Mouse (Mus musculus): ENCODE data around the gene Actrt3.
"Not testable (repeated sequence)": the region's sequence is repeated elsewhere in the genome, so short reads cannot be mapped to it uniquely, and the experiment has no call there.

The Actrt3 gene

DNA sequence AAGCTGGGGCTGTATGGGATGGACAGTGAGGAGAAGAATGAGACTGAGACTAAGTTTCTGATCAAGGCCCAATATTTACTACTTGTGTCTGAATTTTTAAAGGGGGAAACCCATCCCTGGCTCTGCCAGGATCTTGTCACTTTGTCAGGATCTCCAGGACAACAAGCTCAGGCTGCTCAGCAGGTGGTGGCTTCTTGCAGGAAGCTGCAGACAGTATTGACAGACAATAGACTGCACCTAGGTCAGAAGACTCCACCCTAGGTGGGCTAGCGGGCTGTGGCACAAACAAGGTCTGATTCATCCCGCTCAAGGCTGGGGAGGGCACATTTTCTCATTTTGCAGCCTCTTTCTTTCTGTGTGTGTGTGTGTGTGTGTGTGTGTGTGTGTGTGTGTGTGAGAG is 26.2 kb downstream of the Actrt3 start:
- DNase-seq (ENCODE audit: low read depth): no peak

DNA sequence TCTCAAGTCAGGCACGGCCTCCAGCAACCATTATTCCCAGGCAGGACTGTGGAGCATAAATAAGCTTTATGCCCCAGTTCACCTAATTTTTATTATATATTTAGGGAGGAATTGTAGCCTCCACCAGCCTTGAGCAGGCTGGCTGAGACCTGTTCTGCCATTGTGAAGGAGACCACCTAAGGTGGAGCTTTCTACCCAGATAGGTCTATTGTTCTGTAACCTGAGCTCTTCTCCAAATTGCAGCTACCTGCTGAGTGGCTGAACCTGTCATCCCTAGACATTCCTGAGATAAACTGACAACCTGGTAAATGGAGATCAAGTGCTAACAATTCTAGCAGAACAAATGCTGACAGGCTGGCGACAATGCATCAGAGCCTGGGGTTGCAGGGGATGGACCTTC is 33.4 kb downstream of the Actrt3 start:
- not testable (repeated sequence) for DNase-seq (ENCODE audit: low read depth)

DNA sequence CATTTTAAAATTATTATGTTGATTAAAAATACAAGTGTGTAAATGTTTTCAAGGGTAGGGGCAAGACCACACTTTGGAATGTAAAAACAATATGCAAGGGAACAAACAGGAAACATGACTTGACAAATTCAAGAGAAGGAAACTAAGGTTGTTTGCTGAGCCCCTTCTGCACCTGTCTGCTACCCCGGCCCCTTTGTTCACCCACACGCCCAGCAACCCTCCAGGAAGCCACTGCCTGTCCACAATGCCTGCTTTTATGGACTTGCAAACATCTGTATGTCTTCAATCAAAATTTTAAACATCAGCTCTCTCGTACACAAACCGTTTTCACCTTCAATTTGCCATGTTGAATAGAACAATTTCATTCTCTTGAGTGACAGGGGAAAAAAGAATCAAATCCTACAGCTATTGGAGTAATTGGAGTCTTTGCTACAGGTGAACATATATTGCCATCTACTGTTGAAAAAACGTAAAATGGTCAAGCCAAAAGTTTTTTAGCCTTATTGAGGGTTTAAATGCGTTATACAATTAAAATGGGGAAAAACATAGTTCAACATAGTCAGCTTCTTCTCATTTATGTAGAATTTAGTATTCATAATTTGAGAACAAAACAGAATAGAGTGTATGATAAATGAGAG is 38.9 kb downstream of the Actrt3 start:
- no peak for DNase-seq (ENCODE audit: low read depth)

DNA sequence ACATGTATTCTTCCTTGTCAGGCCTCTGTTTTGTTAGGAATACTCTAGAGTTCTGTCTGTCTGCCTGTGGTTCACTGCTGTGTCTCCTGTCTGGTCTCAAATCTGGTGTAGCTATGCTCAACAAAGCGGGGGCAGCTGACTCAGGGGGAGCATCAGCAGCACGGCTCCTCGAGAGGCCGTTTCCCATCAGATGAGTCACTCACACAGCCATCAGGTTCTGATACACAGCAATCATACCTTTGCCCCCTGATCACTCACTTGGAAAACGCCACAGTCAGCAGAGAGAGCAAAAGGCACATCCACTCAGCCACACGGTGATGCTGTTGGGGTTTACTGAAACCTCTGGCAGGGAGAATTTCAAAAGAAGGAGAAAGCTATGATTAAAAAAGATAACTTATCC is 46.0 kb downstream of the Actrt3 start:
- DNase-seq (ENCODE audit: low read depth): no peak

DNA sequence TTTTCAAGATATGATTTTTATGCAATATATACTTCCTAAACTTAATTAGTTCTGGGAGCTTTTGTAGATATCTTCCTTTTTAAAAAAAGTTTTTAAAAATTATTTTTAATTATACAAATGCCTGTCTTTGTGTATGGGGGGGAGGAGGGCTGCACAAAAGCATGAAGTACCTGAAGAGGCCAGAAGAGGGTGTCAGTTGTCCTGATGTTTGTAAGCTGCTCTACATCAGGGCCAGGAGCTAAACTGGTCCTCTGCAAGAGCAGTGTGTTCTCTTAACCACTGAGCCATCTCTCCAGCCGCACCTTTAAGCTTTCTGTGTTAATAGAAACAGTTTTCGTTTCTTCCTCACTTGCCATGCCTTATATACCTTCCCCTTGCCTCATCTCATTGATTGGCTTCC is 49.5 kb downstream of the Actrt3 start:
- DNase-seq (ENCODE audit: low read depth): no peak

DNA sequence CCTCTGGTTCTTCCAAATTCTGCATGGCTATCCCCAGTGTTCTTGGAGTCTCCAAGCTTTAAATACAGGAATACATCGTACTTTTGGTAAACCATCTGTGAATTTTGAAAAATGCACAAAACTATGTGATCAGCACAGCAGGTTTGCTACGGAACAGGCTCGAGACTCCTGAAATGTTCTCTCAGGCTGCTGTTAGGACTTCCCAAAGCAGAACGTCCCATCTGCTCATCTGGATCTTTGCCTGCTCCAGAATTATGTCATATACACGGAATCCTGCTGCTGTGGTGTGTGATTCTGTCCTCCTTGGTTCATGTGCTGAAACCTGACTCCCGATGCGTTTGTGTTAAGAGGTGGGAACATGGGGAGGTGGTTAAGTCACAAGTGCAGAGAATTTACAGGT is 50.8 kb downstream of the Actrt3 start:
- DNase-seq (ENCODE audit: low read depth): no peak

DNA sequence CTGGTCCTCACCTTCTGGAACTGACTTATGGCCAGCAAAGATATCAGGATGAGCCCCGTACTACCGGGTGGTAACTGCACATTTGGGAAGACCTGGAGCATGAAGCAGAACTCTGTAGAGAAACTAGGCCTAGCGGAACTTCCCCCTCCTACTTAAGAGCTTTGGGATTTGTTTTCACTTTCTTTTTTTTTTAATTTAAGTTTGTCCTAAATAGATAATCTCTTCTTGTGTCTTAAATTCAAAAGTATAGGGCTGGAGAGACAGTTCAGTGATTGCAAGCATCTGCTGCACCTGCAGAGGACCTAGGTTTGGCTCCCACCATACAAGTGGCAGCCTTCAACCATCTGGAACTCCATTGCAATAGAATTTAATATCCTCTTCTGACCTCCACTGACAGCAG is 51.8 kb downstream of the Actrt3 start, which contains the start of gene Mecom:
Gene Mecom, minus strand, starts transcription at position 101 of the 400 bp plus-strand sequence.
- DNase-seq (ENCODE audit: low read depth): no peak
